Mouse (Mus musculus): ENCODE results near the gene Icam4.

GRCm38 (mm10) chr9:20990861-20991260 lies 38.3 kb upstream of the Icam4 start:
- no peak for TF ChIP-seq CTCF (IDR thresholded peaks at IDR 0.05; ENCODE audit: extremely low read depth, insufficient read depth, insufficient read length, insufficient replicate concordance)
- no peak for TF ChIP-seq POLR2A (IDR thresholded peaks at IDR 0.05; ENCODE audit: low read depth, low read length)

All from spleen, adult 2 months (tissue).